Mouse (Mus musculus) CH12.LX (cell line): Measurements from ENCODE around the gene Mtmr1. TPM values are rescaled to one million over a fixed set of nuclear protein-coding genes. Genes with fewer than 3 reads are reported as not detected.

Experiments used
- DNase-seq: peaks from one replicate; pipeline ENCODE4 v3.0.0-alpha.2; 2013; ENCODE audit errors: extremely low read depth
- H3K27ac ChIP-seq: 2 replicates; pipeline ENCODE4 v1.5.1; 2012; ENCODE audit warnings: low read depth, mild to moderate bottlenecking, control low read depth, moderate library complexity; ENCODE audit not compliant: insufficient read depth
- H3K27me3 ChIP-seq: replicated peaks from 2 replicates; pipeline ENCODE3; 2012; ENCODE audit warnings: inconsistent platforms
- H3K36me3 ChIP-seq, 2 experiments: replicated peaks in 1 of 2; 2 replicates each; pipeline versions ENCODE3 to v1.6.1; 2012; ENCODE audit warnings: inconsistent platforms in 1 of 2, low read length in 1 of 2, mild to moderate bottlenecking in 1 of 2, mixed read lengths in 1 of 2, moderate library complexity in 1 of 2; ENCODE audit not compliant: control insufficient read depth in 1 of 2, insufficient read depth in 1 of 2
- H3K4me1 ChIP-seq, 2 experiments: 2 replicates each; pipeline ENCODE4 v1.6.1; 2012; ENCODE audit warnings: inconsistent platforms in 1 of 2, moderate library complexity in 1 of 2; ENCODE audit not compliant: insufficient read depth in 2 of 2, control insufficient read depth in 1 of 2
- H3K4me2 ChIP-seq: 2 replicates; pipeline ENCODE4 v1.6.1; 2012; ENCODE audit warnings: low read depth, mild to moderate bottlenecking, control low read depth; ENCODE audit not compliant: poor library complexity, insufficient read depth, severe bottlenecking
- H3K4me3 ChIP-seq, 3 experiments: fragments of 150-350 bp in 1 of 3; sonication (generic) in 1 of 3; replicated peaks in 1 of 3; 2 replicates each; pipeline versions ENCODE3 to v1.5.1; 2011 to 2012; ENCODE audit warnings: low read depth in 2 of 3, low read length in 2 of 3, mild to moderate bottlenecking in 2 of 3, moderate library complexity in 2 of 3, control low read depth in 1 of 3, improper control_type of control experiment in 1 of 3, inconsistent platforms in 1 of 3, mixed read lengths in 1 of 3; ENCODE audit not compliant: poor library complexity in 1 of 3
- H3K79me2 ChIP-seq: replicated peaks from 2 replicates; pipeline ENCODE4 v1.6.1; 2012; ENCODE audit warnings: mild to moderate bottlenecking, moderate library complexity; ENCODE audit not compliant: control insufficient read depth, poor library complexity, insufficient read depth, severe bottlenecking; ENCODE audit errors: extremely low read depth
- H3K9ac ChIP-seq: 2 replicates; pipeline ENCODE4 v1.6.1; 2012; ENCODE audit warnings: low read depth, mild to moderate bottlenecking, control low read depth, moderate library complexity; ENCODE audit not compliant: insufficient read depth
- H3K9me3 ChIP-seq: replicated peaks from 2 replicates; pipeline ENCODE3; 2012; ENCODE audit warnings: low read length, inconsistent platforms, mixed read lengths
- BHLHE40 ChIP-seq: IDR thresholded peaks from 2 replicates; pipeline ENCODE4 v1.6.1; 2011; ENCODE audit warnings: mild to moderate bottlenecking, low read depth, low read length, improper control_type of control experiment
- CHD2 ChIP-seq: IDR thresholded peaks from 2 replicates; pipeline ENCODE4 v1.6.1; 2011; ENCODE audit warnings: low read length, improper control_type of control experiment
- ETS1 ChIP-seq: conservative IDR thresholded peaks from 2 replicates; pipeline ENCODE4 v1.6.1; 2012; ENCODE audit warnings: low read depth, mild to moderate bottlenecking, inconsistent platforms, low read length, improper control_type of control experiment, moderate library complexity
- GABPA ChIP-seq: IDR thresholded peaks from 2 replicates; pipeline ENCODE4 v1.6.1; 2012; ENCODE audit warnings: low read depth, low read length, improper control_type of control experiment, inconsistent platforms; ENCODE audit not compliant: insufficient replicate concordance
- HCFC1 ChIP-seq: IDR thresholded peaks from 2 replicates; pipeline ENCODE4 v1.6.1; 2012; ENCODE audit warnings: low read depth, mild to moderate bottlenecking, inconsistent platforms, low read length, improper control_type of control experiment
- JUN ChIP-seq: IDR thresholded peaks from 2 replicates; pipeline ENCODE4 v1.6.1; 2011; ENCODE audit warnings: low read depth, mild to moderate bottlenecking, low read length, improper control_type of control experiment, moderate library complexity; ENCODE audit not compliant: insufficient read depth
- JUND ChIP-seq: conservative IDR thresholded peaks from 2 replicates; pipeline ENCODE4 v1.6.1; 2011; ENCODE audit warnings: low read depth, low read length, improper control_type of control experiment
- KAT2A ChIP-seq: IDR thresholded peaks from 2 replicates; pipeline ENCODE4 v1.6.1; 2012; ENCODE audit warnings: low read length, improper control_type of control experiment, inconsistent platforms; ENCODE audit not compliant: insufficient replicate concordance
- MAFK ChIP-seq: IDR thresholded peaks from 2 replicates; pipeline ENCODE4 v1.6.1; 2011; ENCODE audit warnings: low read length, improper control_type of control experiment; ENCODE audit not compliant: insufficient replicate concordance
- MEF2A ChIP-seq: IDR thresholded peaks from 2 replicates; pipeline ENCODE4 v1.6.1; 2014; ENCODE audit warnings: low read depth, mild to moderate bottlenecking, inconsistent platforms, low read length, improper control_type of control experiment, borderline replicate concordance
- MYC ChIP-seq: IDR thresholded peaks from 2 replicates; pipeline ENCODE4 v1.6.1; 2011; ENCODE audit warnings: low read depth, mild to moderate bottlenecking, improper control_type of control experiment, low read length
- NELFE ChIP-seq: IDR thresholded peaks from 2 replicates; pipeline ENCODE4 v1.6.1; 2011; ENCODE audit warnings: low read depth, low read length, improper control_type of control experiment
- NRF1 ChIP-seq: IDR thresholded peaks from 2 replicates; pipeline ENCODE4 v1.6.1; 2014; ENCODE audit warnings: low read depth, mild to moderate bottlenecking, inconsistent platforms, low read length, improper control_type of control experiment, moderate library complexity
- RAD21 ChIP-seq: IDR thresholded peaks from 2 replicates; pipeline ENCODE4 v1.6.1; 2011; ENCODE audit warnings: low read depth, mild to moderate bottlenecking, low read length, improper control_type of control experiment, moderate library complexity
- SMC3 ChIP-seq: IDR thresholded peaks from 2 replicates; pipeline ENCODE4 v1.6.1; 2011; ENCODE audit warnings: low read depth, low read length, improper control_type of control experiment
- TBP ChIP-seq: conservative IDR thresholded peaks from 2 replicates; pipeline ENCODE4 v1.6.1; 2011; ENCODE audit warnings: low read depth, low read length, improper control_type of control experiment
- TCF12 ChIP-seq: IDR thresholded peaks from 2 replicates; pipeline ENCODE4 v1.6.1; 2014; ENCODE audit warnings: low read depth, mild to moderate bottlenecking, inconsistent platforms, low read length, improper control_type of control experiment
- USF1 ChIP-seq: IDR thresholded peaks from 2 replicates; pipeline ENCODE4 v1.6.1; 2014; ENCODE audit warnings: low read depth, mild to moderate bottlenecking, inconsistent platforms, low read length, improper control_type of control experiment
- USF2 ChIP-seq: conservative IDR thresholded peaks from 2 replicates; pipeline ENCODE4 v1.6.1; 2011; ENCODE audit warnings: low read depth, low read length, improper control_type of control experiment
- ZC3H11A ChIP-seq: IDR thresholded peaks from 2 replicates; pipeline ENCODE4 v1.6.1; 2012; ENCODE audit warnings: low read depth, mild to moderate bottlenecking, inconsistent platforms, low read length, improper control_type of control experiment
- ZKSCAN1 ChIP-seq: IDR thresholded peaks from 2 replicates; pipeline ENCODE4 v1.6.1; 2012; ENCODE audit warnings: low read depth, inconsistent platforms, low read length, improper control_type of control experiment, borderline replicate concordance
- ZMIZ1 ChIP-seq: IDR thresholded peaks from 2 replicates; pipeline ENCODE4 v1.6.1; 2012; ENCODE audit warnings: low read depth, mild to moderate bottlenecking, inconsistent platforms, low read length, improper control_type of control experiment
- dilution Hi-C: fragments of 300-500 bp; cut with MboI; formaldehyde crosslinking; loops from 2 replicates; pipeline ENCODE4 v1.14.3; 2020; ENCODE audit warnings: low sequenced_read_pairs; ENCODE audit not compliant: extremely low pct_unique_long_range_greater_than_20kb, extremely low pct_ligation_motif_present
- in situ Hi-C: fragments of 300-500 bp; cut with MboI; formaldehyde crosslinking; loops from 3 replicates; pipeline ENCODE4 v1.14.3; 2019; ENCODE audit warnings: low sequenced_read_pairs, low pct_ligation_motif_present, low pct_unique_long_range_greater_than_20kb, mixed read lengths
- polyA plus RNA-seq: library from polyadenylated mRNA; unstranded; fragments of >175 nt; gene quantifications from 2 replicates; pipeline ENCODE4 v1.2.1, GENCODE M21; 2012; ENCODE audit warnings: low read depth; ENCODE audit not compliant: insufficient read length
- total RNA-seq, 2 experiments: library from RNA; depleted of rRNA; stranded (reverse); fragments of 300-350 nt in 1 of 2; fragments of >200 nt in 1 of 2; gene quantifications; 2 replicates each; pipeline ENCODE4 v1.2.3; 2012 to 2014

The Mtmr1 gene
- total and polyA plus RNA-seq, 3 experiments: 15.3 to 35.3 (median 17.5) TPM

GRCm38 (mm10) chrX:71456078-71456737, 91.6 kb downstream of the Mtmr1 start:
- in situ Hi-C loops: no loop called here
- Histone ChIP-seq H3K27ac (no peak overlapping the region), H3K36me3 (peaks cover 0 to 7% of the 10 kb centered on the region in 2 experiments), H3K27me3 (no peaks in the 10 kb centered on the region), H3K79me2 (no peaks in the 10 kb centered on the region), H3K9me3 (no peaks in the 10 kb centered on the region), H3K4me2 (no peak overlapping the region), H3K4me3 (no peak overlapping the region), H3K4me1 (no peaks in the 10 kb centered on the region), H3K9ac (no peak overlapping the region)
- TF ChIP-seq ZKSCAN1: no peak
- no peak for TF ChIP-seq USF1
- no peak for TF ChIP-seq USF2
- TF ChIP-seq ZMIZ1: no peak
- no peak for TF ChIP-seq ETS1
- no peak for TF ChIP-seq KAT2A
- no peak for TF ChIP-seq MAFK
- TF ChIP-seq GABPA: no peak
- TF ChIP-seq NRF1: no peak
- no peak for TF ChIP-seq MEF2A
- TF ChIP-seq ZC3H11A: no peak
- no peak for TF ChIP-seq NELFE
- TF ChIP-seq HCFC1: no peak
- TF ChIP-seq JUN: no peak
- TF ChIP-seq SMC3: no peak
- TF ChIP-seq RAD21: no peak
- no peak for TF ChIP-seq TBP
- no peak for TF ChIP-seq TCF12
- dilution Hi-C loops: no loop called here
- no peak for DNase-seq

- H3K4me3 ChIP-seq: no peak overlapping the region
- H3K9me3 ChIP-seq: no peaks in the 10 kb centered on the region
- H3K9ac ChIP-seq: no peak overlapping the region
- no peak overlapping the region for H3K27ac ChIP-seq
- no peak overlapping the region for H3K4me2 ChIP-seq
- TF ChIP-seq BHLHE40 (no peak), JUND (no peak), USF1 (no peak), ZKSCAN1 (no peak), MYC (no peak), CHD2 (no peak)
- in situ Hi-C loops: no loop called here
- dilution Hi-C loops: no loop called here
- no peak for DNase-seq
- no peaks in the 10 kb centered on the region for H3K27me3 ChIP-seq
- H3K36me3 ChIP-seq: no peaks in the 10 kb centered on the region
- peaks cover 7 to 11% of the 10 kb centered on the region in 2 experiments for H3K4me1 ChIP-seq
- H3K79me2 ChIP-seq: no peaks in the 10 kb centered on the region
Measured at GRCm38 (mm10) chrX:71464138-71464826, 99.7 kb downstream of the Mtmr1 start.
